Mouse (Mus musculus) midbrain, embryonic 14.5 days (tissue): ENCODE results near the gene Sf3a3. TPM values are rescaled to one million over a fixed set of nuclear protein-coding genes. Genes with fewer than 3 reads are reported as not detected.
"Not testable (repeated sequence)": the region's sequence is repeated elsewhere in the genome, so short reads cannot be mapped to it uniquely, and the experiment has no call there.

Source experiments
- ATAC-seq: fragments of 200-750 bp; cut with Nextera tagmentation; 2 replicates; pipeline ENCODE4 v1.8.0; 2017; ENCODE audit warnings: moderate number of reproducible peaks, moderate library complexity; ENCODE audit not compliant: low FRiP score, low TSS enrichment
- DNase-seq: peaks from one replicate; pipeline ENCODE4 v3.0.0-alpha.2; 2015
- H3K27ac ChIP-seq: fragments of 300-500 bp; sonication (generic); replicated peaks from 2 replicates; pipeline ENCODE4 v1.5.1; 2014; ENCODE audit warnings: mild to moderate bottlenecking, low read depth, low read length, moderate library complexity
- H3K27me3 ChIP-seq: fragments of 300-500 bp; sonication (generic); 2 replicates; pipeline ENCODE4 v1.6.1; 2014; ENCODE audit warnings: low read length, control low read depth, mixed read lengths; ENCODE audit not compliant: control insufficient read depth, insufficient read depth
- H3K36me3 ChIP-seq: fragments of 300-500 bp; sonication (generic); 2 replicates; pipeline ENCODE4 v1.6.1; 2014; ENCODE audit warnings: low read length, control low read depth; ENCODE audit not compliant: control insufficient read depth, insufficient read depth
- H3K4me1 ChIP-seq: fragments of 300-500 bp; sonication (generic); 2 replicates; pipeline ENCODE4 v1.6.1; 2014; ENCODE audit warnings: mild to moderate bottlenecking, antibody characterized with exemption, low read length, control low read depth; ENCODE audit not compliant: control insufficient read depth, insufficient read depth
- H3K4me2 ChIP-seq: fragments of 300-500 bp; sonication (generic); 2 replicates; pipeline ENCODE4 v1.6.1; 2014; ENCODE audit warnings: mild to moderate bottlenecking, low read length, moderate library complexity
- H3K4me3 ChIP-seq: fragments of 300-500 bp; sonication (generic); replicated peaks from 2 replicates; pipeline ENCODE4 v1.5.1; 2014; ENCODE audit warnings: low read depth, low read length
- H3K9ac ChIP-seq: fragments of 300-500 bp; sonication (generic); replicated peaks from 2 replicates; pipeline ENCODE4 v1.6.1; 2014; ENCODE audit warnings: mild to moderate bottlenecking, low read length, moderate library complexity
- H3K9me3 ChIP-seq: fragments of 300-500 bp; sonication (generic); 2 replicates; pipeline ENCODE4 v1.6.1; 2016; ENCODE audit warnings: low read length, control low read depth, mixed read lengths; ENCODE audit not compliant: control insufficient read depth
- WGBS: fragments of 180-500 bp; shearing (Covaris S2); extraction: QIAGEN DNeasy Blood & Tissue Kit; methylation state at CpG from one replicate; pipeline ENCODE4 v1.1.7; 2014; 5-methylcytosine and 5-hydroxymethylcytosine counted together
- polyA plus RNA-seq: library from polyadenylated mRNA; unstranded; fragments of >200 nt; fragmentation: Nextera tagmentation; extraction: Ambion mirVana; gene quantifications from 2 replicates; pipeline ENCODE4 v1.2.1, GENCODE M21; 2014

Sf3a3 gene
- polyA plus RNA-seq, 1 experiment from 2014 or later: 116 TPM

DNA sequence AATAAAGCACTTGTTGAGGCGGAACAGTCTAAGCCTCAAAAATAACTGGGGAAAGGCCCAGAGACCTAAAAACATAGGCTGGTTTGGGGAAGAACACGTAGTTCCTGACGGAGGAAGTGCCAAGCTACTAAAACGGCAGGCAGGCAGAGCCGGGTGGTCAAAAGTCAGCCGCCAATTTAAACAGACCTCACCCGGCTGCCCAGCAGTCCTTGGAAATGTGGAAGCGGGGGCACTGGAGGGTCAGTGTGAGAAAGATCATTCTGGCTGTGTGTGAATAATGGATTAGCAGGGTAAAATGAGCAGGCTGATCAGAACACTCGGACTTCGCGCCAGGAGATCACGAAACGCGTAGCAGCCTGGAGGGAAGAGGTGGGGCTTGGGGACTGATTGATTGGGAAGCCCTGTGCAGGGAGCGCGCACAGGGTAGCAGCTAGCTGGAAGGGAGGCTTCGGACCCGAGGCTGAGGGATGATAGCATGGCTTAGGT is 4.6 kb upstream of the Sf3a3 start:
- WGBS: 4% methylated on average over 18 of the region's 18 CpGs
- peak; percentile 31 for DNase-seq

DNA sequence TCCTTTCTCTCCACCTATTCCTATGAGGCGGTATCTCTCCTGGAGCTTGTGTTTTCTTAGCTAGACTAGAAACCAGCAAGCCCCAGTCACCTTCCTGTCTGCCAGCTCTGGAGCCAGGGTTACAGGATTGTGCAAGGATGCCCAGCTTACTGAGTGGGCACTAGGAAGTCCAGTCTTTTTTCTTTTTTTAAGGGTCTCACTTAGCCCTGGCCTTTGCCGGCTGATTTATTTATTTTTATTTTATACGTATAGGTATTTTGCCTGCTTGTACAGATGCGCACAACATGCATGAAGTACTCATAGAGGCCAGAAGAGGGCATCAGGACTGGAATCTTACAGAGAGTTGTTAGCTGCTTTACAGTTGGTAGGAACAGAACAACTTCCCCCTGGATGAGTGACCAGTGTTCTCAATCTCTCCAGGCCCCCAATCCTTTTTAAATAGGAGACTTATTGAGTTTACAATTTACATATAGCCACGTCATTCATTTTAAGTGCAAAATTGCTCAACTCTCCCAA is 3.7 kb upstream of the Sf3a3 start:
- no peaks in the 10 kb centered on the region for H3K36me3 ChIP-seq
- H3K9me3 ChIP-seq: no peaks in the 10 kb centered on the region
- H3K4me1 ChIP-seq: peaks cover 15% of the 10 kb centered on the region
- H3K4me2 ChIP-seq: no peak overlapping the region
- H3K4me3 ChIP-seq: no peak overlapping the region
- DNase-seq: peak; percentile 79
- H3K9ac ChIP-seq: no peak overlapping the region
- ATAC-seq: no peak
- 14% methylated on average over 5 of the region's 5 CpGs for WGBS
- no peak overlapping the region for H3K27ac ChIP-seq
- peaks cover 15% of the 10 kb centered on the region for H3K27me3 ChIP-seq

More for the DNA sequence above, 4.6 kb upstream of the Sf3a3 start:
- ATAC-seq: no peak
- Histone ChIP-seq H3K4me2 (peak overlapping the region; percentile 42), H3K4me1 (0 out of 2 replicates have a peak, but pooled peaks cover 9% of the 10 kb centered on the region), H3K9ac (no peak overlapping the region), H3K27ac (no peak overlapping the region), H3K9me3 (no peaks in the 10 kb centered on the region), H3K4me3 (no peak overlapping the region), H3K36me3 (no peaks in the 10 kb centered on the region), H3K27me3 (peaks cover 15% of the 10 kb centered on the region)

DNA sequence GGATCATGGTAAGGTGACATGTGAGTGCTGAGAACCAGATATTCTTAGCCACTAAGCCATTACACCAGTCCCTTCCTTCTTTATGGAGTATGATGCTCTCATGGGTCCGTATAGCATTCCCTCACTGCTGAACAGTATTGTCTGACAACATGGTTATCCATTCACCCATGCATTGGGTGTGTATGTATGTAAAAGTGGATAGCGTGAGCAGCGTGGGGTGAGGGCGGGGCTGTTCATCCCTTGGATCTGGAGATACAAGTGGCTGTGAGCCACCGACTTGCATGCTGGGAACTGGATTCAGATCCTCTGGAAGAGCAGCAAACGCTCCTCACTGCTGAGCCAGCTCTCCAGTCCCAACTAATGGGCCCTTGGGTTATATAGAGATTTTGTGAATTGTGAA is 2.0 kb upstream of the Sf3a3 start:
- H3K4me1 ChIP-seq: peaks cover 15% of the 10 kb centered on the region
- H3K36me3 ChIP-seq: peaks cover 16% of the 10 kb centered on the region
- no peaks in the 10 kb centered on the region for H3K9me3 ChIP-seq
- no peak for ATAC-seq
- no peak overlapping the region for H3K27ac ChIP-seq
- DNase-seq: no peak
- 83% methylated on average over 6 of the region's 6 CpGs for WGBS
- H3K27me3 ChIP-seq: peaks cover 15% of the 10 kb centered on the region
- H3K9ac ChIP-seq: no peak overlapping the region
- no peak overlapping the region for H3K4me3 ChIP-seq
- H3K4me2 ChIP-seq: no peak overlapping the region

DNA sequence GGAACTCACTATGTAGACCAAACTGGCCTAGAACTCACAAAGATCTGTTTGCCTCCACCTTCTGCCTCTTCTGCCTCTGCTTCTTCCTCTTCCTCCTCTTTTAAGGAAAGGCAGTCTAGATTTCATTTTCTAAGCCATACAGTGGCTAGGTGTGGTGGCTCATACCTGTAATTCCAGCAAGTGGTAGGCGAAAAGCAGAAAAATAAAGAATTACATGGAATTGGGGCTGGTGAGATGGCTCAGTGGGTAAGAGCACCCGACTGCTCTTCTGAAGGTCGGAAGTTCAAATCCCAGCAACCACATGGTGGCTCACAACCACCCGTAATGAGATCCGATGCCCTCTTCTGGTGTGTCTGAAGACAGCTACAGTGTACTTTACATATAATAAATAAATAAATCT is 726 bp upstream of the Sf3a3 start:
- not testable (repeated sequence) for H3K27ac ChIP-seq, H3K9ac ChIP-seq, DNase-seq, H3K4me2 ChIP-seq, H3K4me3 ChIP-seq, ATAC-seq, H3K9me3 ChIP-seq
- peaks cover 15% of the 10 kb centered on the region for H3K27me3 ChIP-seq
- H3K4me1 ChIP-seq: peaks cover 12% of the 10 kb centered on the region
- WGBS: 75% methylated on average over 4 of the region's 5 CpGs
- peaks cover 28% of the 10 kb centered on the region for H3K36me3 ChIP-seq

DNA sequence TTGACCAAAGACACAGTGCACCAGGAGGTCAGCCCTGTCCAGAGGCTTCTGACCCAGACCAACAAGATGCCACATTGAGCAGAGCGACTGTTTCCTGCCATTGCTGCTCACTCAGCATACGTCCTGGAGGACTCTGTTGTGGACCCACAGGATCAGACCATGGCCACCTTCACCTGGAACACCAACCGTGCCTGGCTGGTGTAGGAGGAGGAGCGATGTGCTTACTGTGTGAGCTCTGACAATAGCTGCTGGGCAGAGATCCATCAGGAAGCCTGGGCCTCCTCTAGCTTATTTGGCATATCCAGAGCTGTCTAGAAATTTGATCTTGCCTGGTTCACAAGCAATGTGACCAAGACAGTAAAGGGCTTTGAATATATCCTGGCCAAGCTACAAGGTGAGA is 4.5 kb downstream of the Sf3a3 start:
- H3K36me3 ChIP-seq: peaks cover 79% of the 10 kb centered on the region

DNA sequence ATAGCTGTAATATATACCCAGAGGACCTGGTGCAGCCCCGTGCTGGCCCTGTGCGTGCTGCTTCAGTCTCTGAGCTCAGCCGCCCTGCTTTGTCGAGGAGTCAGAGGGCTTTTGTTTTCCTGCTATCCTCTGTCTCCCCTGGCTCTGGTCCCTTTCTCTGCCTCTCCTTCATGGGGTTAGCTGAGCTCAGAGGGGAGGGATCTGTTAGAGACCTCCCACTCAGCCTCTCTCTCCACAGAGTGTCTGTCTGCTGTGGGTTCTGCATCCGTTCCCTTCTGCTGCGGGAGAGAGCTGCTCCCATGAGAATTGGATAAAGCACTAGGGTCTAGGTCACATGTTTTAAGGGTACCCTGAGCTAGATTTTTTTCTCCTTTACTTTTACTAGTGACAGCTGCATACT is 11.5 kb downstream of the Sf3a3 start:
- DNase-seq (no peak), ATAC-seq (no peak)
- H3K4me2 ChIP-seq: no peak overlapping the region
- no peaks in the 10 kb centered on the region for H3K9me3 ChIP-seq
- peaks cover 98% of the 10 kb centered on the region for H3K36me3 ChIP-seq
- H3K4me3 ChIP-seq: no peak overlapping the region
- H3K4me1 ChIP-seq: no peaks in the 10 kb centered on the region
- WGBS: 87% methylated on average over 6 of the region's 6 CpGs
- no peak overlapping the region for H3K9ac ChIP-seq
- H3K27ac ChIP-seq: no peak overlapping the region
- H3K27me3 ChIP-seq: no peaks in the 10 kb centered on the region

More for the DNA sequence above, 4.5 kb downstream of the Sf3a3 start:
- H3K4me2 ChIP-seq: no peak overlapping the region
- H3K4me1 ChIP-seq: peaks cover 6% of the 10 kb centered on the region
- 97% methylated on average over 4 of the region's 4 CpGs for WGBS
- H3K9me3 ChIP-seq: no peaks in the 10 kb centered on the region
- ATAC-seq (no peak), DNase-seq (no peak)
- no peaks in the 10 kb centered on the region for H3K27me3 ChIP-seq
- no peak overlapping the region for H3K27ac ChIP-seq
- H3K9ac ChIP-seq: no peak overlapping the region
- no peak overlapping the region for H3K4me3 ChIP-seq

DNA sequence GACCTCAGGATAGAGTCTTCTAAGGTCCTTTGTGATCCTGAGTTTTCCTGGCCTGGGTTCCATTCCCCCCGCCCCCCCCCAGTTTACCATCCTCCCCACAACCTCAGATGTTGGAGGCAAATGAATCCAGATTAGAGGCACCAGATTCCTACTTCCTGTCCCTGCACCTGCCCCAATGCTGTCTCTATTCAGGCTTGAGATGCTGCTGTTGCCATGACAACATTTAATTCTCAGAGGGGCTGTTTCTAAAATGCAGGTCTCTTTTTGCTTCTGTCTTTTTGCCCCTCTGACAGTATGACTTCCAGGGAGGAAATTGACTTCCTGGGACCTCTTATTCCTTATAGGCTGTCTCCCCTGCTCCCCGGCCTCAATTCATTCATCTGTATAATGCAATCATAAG is 22.4 kb downstream of the Sf3a3 start:
- H3K27me3 ChIP-seq: no peaks in the 10 kb centered on the region
- DNase-seq: peak; percentile 64
- no peaks in the 10 kb centered on the region for H3K9me3 ChIP-seq
- 0 out of 2 replicates have a peak overlapping the region, but pooled peaks have one; percentile 9 for H3K9ac ChIP-seq
- peaks cover 10% of the 10 kb centered on the region; the same call in 1 of the 2 replicates for H3K4me1 ChIP-seq
- H3K36me3 ChIP-seq: peaks cover 19% of the 10 kb centered on the region
- H3K4me2 ChIP-seq: no peak overlapping the region
- H3K27ac ChIP-seq: peak overlapping the region; percentile 20; the same call in 1 of the 2 replicates
- no peak for ATAC-seq
- 63% methylated on average over 2 of the region's 2 CpGs for WGBS
- no peak overlapping the region for H3K4me3 ChIP-seq

DNA sequence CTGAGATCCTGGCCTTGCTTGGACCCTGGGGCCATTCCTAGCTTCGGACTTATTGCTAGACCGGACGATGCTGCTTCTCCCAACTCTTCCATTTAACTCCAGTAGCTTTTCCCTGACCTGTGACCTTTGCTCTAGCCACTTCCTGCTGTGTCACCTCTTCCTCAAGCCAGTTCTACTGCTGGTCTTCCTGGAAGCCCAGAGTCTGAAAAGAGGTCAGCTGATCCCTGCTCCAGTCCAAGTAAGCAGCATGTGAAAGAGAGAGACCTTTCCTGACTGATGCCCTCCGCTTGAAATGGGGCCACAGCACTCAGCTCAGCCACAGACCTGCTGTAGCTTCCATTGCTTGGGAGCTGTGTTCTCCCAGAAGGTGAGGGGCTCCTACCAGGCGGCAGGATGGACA is 22.9 kb downstream of the Sf3a3 start:
- ATAC-seq (no peak), DNase-seq (no peak)
- WGBS: 74% methylated on average over 5 of the region's 5 CpGs
- Histone ChIP-seq H3K4me1 (peaks cover 13% of the 10 kb centered on the region; the same call in 1 of the 2 replicates), H3K4me3 (no peak overlapping the region), H3K27ac (0 out of 2 replicates have a peak overlapping the region, but pooled peaks have one; percentile 20), H3K9me3 (no peaks in the 10 kb centered on the region), H3K4me2 (no peak overlapping the region), H3K36me3 (peaks cover 13% of the 10 kb centered on the region), H3K27me3 (no peaks in the 10 kb centered on the region), H3K9ac (no peak overlapping the region)

DNA sequence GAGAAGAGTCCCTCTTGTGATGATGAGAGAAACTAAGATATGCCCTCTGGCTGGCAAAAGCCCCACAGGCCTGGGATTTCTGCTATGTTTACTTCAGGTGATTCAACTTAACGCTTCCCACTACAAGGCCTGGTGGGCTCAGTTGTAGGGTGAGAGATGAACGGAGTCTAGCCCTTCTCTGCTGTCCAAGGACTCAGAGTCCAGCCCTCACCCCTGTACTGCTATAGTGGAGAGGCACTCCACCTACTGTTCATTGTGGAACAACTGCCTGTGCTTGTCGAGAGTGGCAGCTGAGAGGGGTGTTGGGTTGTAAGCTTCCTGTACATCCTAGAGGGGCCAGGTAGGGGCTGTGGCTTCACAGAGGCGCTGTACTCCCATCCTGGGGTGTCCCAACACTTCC is 23.4 kb downstream of the Sf3a3 start:
- Histone ChIP-seq H3K36me3 (peaks cover 8% of the 10 kb centered on the region), H3K4me1 (peaks cover 13% of the 10 kb centered on the region; the same call in 1 of the 2 replicates), H3K27me3 (no peaks in the 10 kb centered on the region), H3K9ac (no peak overlapping the region), H3K4me3 (no peak overlapping the region), H3K9me3 (no peaks in the 10 kb centered on the region), H3K27ac (no peak overlapping the region), H3K4me2 (no peak overlapping the region)
- WGBS: 58% methylated on average over 4 of the region's 4 CpGs
- ATAC-seq: no peak
- no peak for DNase-seq
